Mouse (Mus musculus) heart, embryonic 16.5 days (tissue): ENCODE measurements around the gene Scnm1. TPM values are rescaled to one million over a fixed set of nuclear protein-coding genes. Genes with fewer than 3 reads are reported as not detected.

Experiments used
- ATAC-seq: fragments of 200-750 bp; cut with Nextera tagmentation; replicated peaks from 2 replicates; pipeline ENCODE4 v1.8.0; 2017; ENCODE audit warnings: moderate number of reproducible peaks; ENCODE audit not compliant: insufficient read depth, low FRiP score; ENCODE audit errors: extremely low read depth
- H3K27ac ChIP-seq: fragments of 300-500 bp; sonication (generic); 2 replicates; pipeline ENCODE4 v1.5.1; 2014; ENCODE audit warnings: mild to moderate bottlenecking, low read length, control low read depth, moderate library complexity
- H3K27me3 ChIP-seq: fragments of 300-500 bp; sonication (generic); 2 replicates; pipeline ENCODE4 v1.6.1; 2014; ENCODE audit warnings: low read length, mixed read lengths; ENCODE audit not compliant: control insufficient read depth, insufficient read depth
- H3K36me3 ChIP-seq: fragments of 300-500 bp; sonication (generic); 2 replicates; pipeline ENCODE4 v1.6.1; 2014; ENCODE audit not compliant: control insufficient read depth, insufficient read depth
- H3K4me1 ChIP-seq: fragments of 300-500 bp; sonication (generic); 2 replicates; pipeline ENCODE4 v1.6.1; 2014; ENCODE audit warnings: low read length, mixed read lengths; ENCODE audit not compliant: control insufficient read depth, insufficient read depth
- H3K4me2 ChIP-seq: fragments of 300-500 bp; sonication (generic); 2 replicates; pipeline ENCODE4 v1.6.1; 2014; ENCODE audit warnings: low read depth, mild to moderate bottlenecking, control low read depth, low read length
- H3K4me3 ChIP-seq: fragments of 300-500 bp; sonication (generic); 2 replicates; pipeline ENCODE4 v1.5.1; 2014; ENCODE audit warnings: mild to moderate bottlenecking, control low read depth, low read length
- H3K9ac ChIP-seq: fragments of 300-500 bp; sonication (generic); 2 replicates; pipeline ENCODE4 v1.6.1; 2014; ENCODE audit warnings: low read length, control low read depth
- H3K9me3 ChIP-seq: fragments of 300-500 bp; sonication (generic); replicated peaks from 2 replicates; pipeline ENCODE4 v1.6.1; 2016; ENCODE audit warnings: low read length; ENCODE audit not compliant: control insufficient read depth
- WGBS: fragments of 180-500 bp; shearing (Covaris S2); extraction: QIAGEN DNeasy Blood & Tissue Kit; methylation state at CpG from one replicate; pipeline ENCODE4 v1.1.7; 2014; 5-methylcytosine and 5-hydroxymethylcytosine counted together
- polyA plus RNA-seq: library from polyadenylated mRNA; unstranded; fragments of >200 nt; fragmentation: Nextera tagmentation; extraction: Ambion mirVana; gene quantifications from 2 replicates; pipeline ENCODE4 v1.2.1, GENCODE M21; 2015

The Scnm1 gene
- polyA plus RNA-seq, 1 experiment from 2014 or later, result 59.2 TPM

DNA sequence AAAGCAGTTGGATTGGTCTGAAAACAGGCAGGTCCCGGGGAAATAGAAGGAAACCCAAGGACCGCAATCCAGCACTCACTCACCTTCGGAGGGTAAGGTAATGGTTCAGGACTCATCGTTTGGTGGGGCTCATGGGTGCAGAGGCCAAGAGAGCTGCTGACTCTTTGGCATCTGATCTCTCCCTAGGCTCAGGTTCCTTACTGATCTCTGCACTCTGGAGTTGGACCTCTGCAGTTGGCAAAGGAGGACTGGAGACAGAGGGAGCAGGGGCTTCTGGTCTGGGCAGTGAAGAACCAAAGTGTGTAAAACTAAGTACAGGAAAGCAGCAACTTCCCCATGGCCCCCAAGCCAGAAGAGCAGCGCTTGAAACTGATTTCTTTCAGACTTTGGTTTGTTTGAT lies 3.7 kb downstream of the Scnm1 start:
- no peaks in the 10 kb centered on the region for H3K27me3 ChIP-seq
- no peak for ATAC-seq
- peaks cover 8% of the 10 kb centered on the region for H3K36me3 ChIP-seq
- no peak overlapping the region for H3K4me2 ChIP-seq
- H3K4me3 ChIP-seq, result no peak overlapping the region
- no peaks in the 10 kb centered on the region for H3K9me3 ChIP-seq
- 83% methylated on average over 5 of the region's 5 CpGs for WGBS
- H3K9ac ChIP-seq, result no peak overlapping the region
- H3K4me1 ChIP-seq, result peaks cover 15% of the 10 kb centered on the region
- H3K27ac ChIP-seq, result no peak overlapping the region

DNA sequence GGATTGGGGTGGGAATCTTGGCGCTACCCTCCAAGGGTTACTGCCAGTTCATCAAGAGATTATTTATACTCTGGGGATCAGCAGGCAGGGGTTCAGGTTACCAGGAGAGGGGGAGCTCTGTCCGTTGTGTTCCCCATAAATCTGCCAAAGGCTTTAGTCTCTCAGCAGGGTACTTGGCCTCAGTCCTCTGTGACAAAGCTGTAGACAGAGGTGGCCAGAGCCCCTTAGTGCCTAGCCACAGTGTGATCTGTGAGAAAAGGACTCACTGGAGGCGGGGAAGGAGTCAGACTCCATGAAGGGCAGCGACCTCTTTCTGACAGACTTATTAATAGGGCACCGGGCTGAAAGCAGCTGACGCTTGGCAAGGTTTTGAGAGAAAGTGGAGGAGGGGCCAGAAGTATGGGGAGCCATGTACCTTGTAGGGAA lies 4.6 kb downstream of the Scnm1 start:
- no peak overlapping the region for H3K4me2 ChIP-seq
- WGBS, result 64% methylated on average over 6 of the region's 6 CpGs
- no peaks in the 10 kb centered on the region for H3K27me3 ChIP-seq
- H3K36me3 ChIP-seq, result peaks cover 8% of the 10 kb centered on the region
- no peaks in the 10 kb centered on the region for H3K9me3 ChIP-seq
- H3K27ac ChIP-seq, result no peak overlapping the region
- peaks cover 21% of the 10 kb centered on the region for H3K4me1 ChIP-seq
- no peak for ATAC-seq
- H3K9ac ChIP-seq, result no peak overlapping the region
- H3K4me3 ChIP-seq, result no peak overlapping the region

GRCm38 (mm10) chr3:95124972-95125371 lies 8.8 kb downstream of the Scnm1 start:
- peak; percentile 52; the same call in 1 of the 2 replicates for ATAC-seq
- Histone ChIP-seq H3K27ac (peak overlapping the region; percentile 73), H3K9me3 (no peaks in the 10 kb centered on the region), H3K9ac (no peak overlapping the region), H3K27me3 (no peaks in the 10 kb centered on the region), H3K4me2 (peak overlapping the region; percentile 35), H3K4me1 (peaks cover 19% of the 10 kb centered on the region), H3K4me3 (no peak overlapping the region), H3K36me3 (peaks cover 29% of the 10 kb centered on the region)
- 11% methylated on average over 5 of the region's 5 CpGs for WGBS

DNA sequence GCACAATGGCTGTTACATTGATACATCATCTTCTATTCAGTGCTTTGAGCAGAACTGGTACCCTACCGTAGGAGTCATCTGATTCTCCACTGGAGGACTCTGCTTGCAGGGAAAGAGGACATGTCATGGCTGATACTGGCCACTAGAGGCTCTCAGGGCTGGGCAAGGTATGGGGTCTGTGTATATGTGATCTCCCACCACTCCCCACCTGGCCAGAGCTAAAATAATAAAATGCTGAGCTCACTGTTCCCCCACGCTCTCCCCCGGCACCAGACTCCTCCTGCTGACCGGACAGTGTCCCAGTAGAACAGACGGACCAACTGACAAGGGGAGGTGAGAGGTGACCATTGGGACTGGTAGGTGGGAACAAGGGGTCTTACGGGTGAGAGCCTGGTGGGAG lies 9.6 kb downstream of the Scnm1 start, which contains the start of gene Tmod4:
Tmod4 (plus strand) TSS at position 231 of the 400 bp plus-strand sequence.
- 54% methylated on average over 6 of the region's 6 CpGs for WGBS
- no peak for ATAC-seq
- Histone ChIP-seq H3K4me1 (peaks cover 19% of the 10 kb centered on the region), H3K4me3 (no peak within 1 kb of the TSS), H3K27ac (peak within 1 kb of the TSS; percentile 73), H3K9me3 (no peaks in the 10 kb centered on the region), H3K27me3 (no peaks in the 10 kb centered on the region), H3K36me3 (peaks cover 31% of the 10 kb centered on the region), H3K9ac (no peak within 1 kb of the TSS), H3K4me2 (peak within 1 kb of the TSS; percentile 35)

DNA sequence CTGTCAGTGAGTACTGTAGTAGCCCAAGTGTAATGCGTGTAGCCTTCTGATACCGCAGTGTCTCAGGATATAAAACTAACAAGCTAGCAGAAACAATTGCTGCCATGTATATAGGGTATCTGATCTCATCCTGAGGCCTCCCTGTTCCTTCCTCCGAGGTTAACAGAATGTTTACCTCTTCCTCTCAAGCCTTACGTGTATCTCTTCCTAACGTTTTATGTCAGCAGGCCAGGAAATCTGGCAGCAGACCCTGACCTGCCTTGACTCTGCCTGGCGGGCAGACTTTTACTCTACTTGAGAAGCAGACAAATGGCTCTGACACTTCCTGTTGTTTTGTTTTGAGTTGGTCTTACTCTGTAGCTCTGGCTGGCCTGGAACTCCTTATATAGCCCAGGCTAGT lies 12.2 kb downstream of the Scnm1 start:
- peak; percentile 71 for ATAC-seq
- WGBS, result 61% methylated on average over 6 of the region's 6 CpGs
- Histone ChIP-seq H3K36me3 (peaks cover 45% of the 10 kb centered on the region), H3K4me1 (peaks cover 15% of the 10 kb centered on the region), H3K9me3 (no peaks in the 10 kb centered on the region), H3K27me3 (no peaks in the 10 kb centered on the region), H3K4me3 (no peak overlapping the region), H3K27ac (peak overlapping the region; percentile 81), H3K4me2 (no peak overlapping the region), H3K9ac (no peak overlapping the region)

DNA sequence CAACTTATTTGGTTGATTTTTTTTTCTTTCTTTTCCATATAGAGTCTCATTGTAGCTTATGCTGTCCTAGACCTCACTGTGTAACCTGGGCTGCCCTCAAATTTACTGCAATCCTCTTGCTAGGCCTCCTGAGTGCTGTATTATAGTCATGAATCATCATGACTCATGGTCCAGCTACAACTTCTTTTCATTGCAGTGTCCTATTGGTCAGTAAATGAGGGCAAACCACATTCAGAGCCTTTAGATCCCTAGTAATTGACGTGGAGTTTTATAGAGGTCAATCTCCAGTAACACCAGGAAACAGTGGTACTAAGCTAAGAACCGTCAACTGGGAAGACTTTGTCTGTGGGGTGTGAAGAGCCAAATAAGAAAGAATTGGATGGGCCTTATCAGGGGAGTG lies 16.1 kb downstream of the Scnm1 start:
- H3K4me1 ChIP-seq, result no peaks in the 10 kb centered on the region; the same call in 1 of the 2 replicates
- 87% methylated on average over 2 of the region's 2 CpGs for WGBS
- no peak overlapping the region for H3K4me2 ChIP-seq
- peaks cover 52% of the 10 kb centered on the region for H3K36me3 ChIP-seq
- H3K9ac ChIP-seq, result no peak overlapping the region
- no peaks in the 10 kb centered on the region for H3K27me3 ChIP-seq
- H3K9me3 ChIP-seq, result no peaks in the 10 kb centered on the region
- no peak overlapping the region for H3K27ac ChIP-seq
- no peak overlapping the region for H3K4me3 ChIP-seq
- no peak for ATAC-seq

DNA sequence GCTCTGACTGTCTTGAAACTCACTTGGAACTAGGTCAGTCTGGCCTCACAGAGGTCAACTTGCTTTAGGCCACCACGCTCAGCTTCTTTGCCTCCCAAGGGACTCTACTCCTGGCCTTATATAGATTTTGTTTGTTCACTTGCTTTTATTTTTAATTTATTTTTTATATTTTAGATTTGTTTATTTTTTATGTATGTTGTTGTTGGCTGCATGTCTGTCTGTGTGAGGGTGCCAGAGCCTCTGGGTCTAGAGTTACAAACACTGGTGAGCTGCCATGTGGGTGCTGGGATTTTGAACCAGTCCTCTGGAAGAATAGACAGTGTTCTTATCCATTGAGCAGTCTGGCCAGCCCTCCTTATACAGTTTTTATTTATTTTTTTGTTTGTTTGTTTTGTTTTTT lies 21.1 kb downstream of the Scnm1 start:
- no peak overlapping the region for H3K4me3 ChIP-seq
- H3K9ac ChIP-seq, result peak overlapping the region; percentile 6; the same call in 1 of the 2 replicates
- no peak overlapping the region for H3K4me2 ChIP-seq
- H3K27ac ChIP-seq, result no peak overlapping the region
- no peak for ATAC-seq
- 89% methylated on average over 1 of the region's 1 CpGs for WGBS
- H3K9me3 ChIP-seq, result no peaks in the 10 kb centered on the region
- H3K27me3 ChIP-seq, result no peaks in the 10 kb centered on the region
- peaks cover 8% of the 10 kb centered on the region for H3K4me1 ChIP-seq
- peaks cover 8% of the 10 kb centered on the region; the same call in 1 of the 2 replicates for H3K36me3 ChIP-seq

- peak within 1 kb of the TSS; percentile 95 for H3K4me3 ChIP-seq
- H3K4me1 ChIP-seq, result peaks cover 8% of the 10 kb centered on the region
- H3K27me3 ChIP-seq, result no peaks in the 10 kb centered on the region
- H3K9me3 ChIP-seq, result no peaks in the 10 kb centered on the region
- H3K9ac ChIP-seq, result peak within 1 kb of the TSS; percentile 94
- H3K36me3 ChIP-seq, result peaks cover 8% of the 10 kb centered on the region; the same call in 1 of the 2 replicates
- ATAC-seq, result peak; percentile 69
- under 1% methylated on average over 53 of the region's 54 CpGs for WGBS
- peak within 1 kb of the TSS; percentile 66 for H3K4me2 ChIP-seq
- H3K27ac ChIP-seq, result peak within 1 kb of the TSS; percentile 99
Observed at GRCm38 (mm10) chr3:95110911-95111726, 22.7 kb downstream of the Scnm1 start, which contains the start of gene Vps72. Gene Vps72, plus strand, starts transcription at chr3:95111022.

DNA sequence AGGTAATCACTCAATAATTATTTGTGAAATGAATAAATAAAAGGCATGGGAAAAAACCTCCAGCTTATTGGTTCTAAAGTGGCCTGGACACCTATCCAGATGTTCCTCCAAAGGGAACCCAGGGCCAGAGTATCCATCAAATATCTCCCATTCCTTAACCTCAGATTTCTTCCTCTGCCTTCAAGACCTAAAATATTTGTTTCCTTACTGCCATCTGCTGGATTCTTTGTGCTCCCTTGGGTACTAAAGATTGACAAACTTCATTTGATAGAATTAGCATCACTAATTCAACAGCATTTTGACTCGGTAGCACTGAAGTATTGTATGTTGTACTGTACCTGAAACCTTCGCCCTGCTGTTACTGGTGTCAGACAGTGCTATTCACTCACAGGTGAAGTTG lies 25.9 kb downstream of the Scnm1 start:
- Histone ChIP-seq H3K9ac (no peak overlapping the region), H3K27ac (no peak overlapping the region), H3K9me3 (no peaks in the 10 kb centered on the region), H3K36me3 (no peaks in the 10 kb centered on the region), H3K4me1 (peaks cover 17% of the 10 kb centered on the region), H3K4me2 (no peak overlapping the region), H3K27me3 (no peaks in the 10 kb centered on the region), H3K4me3 (no peak overlapping the region)
- no peak for ATAC-seq
- 58% methylated on average over 2 of the region's 2 CpGs for WGBS
